Mouse (Mus musculus): ENCODE results near the gene Wasf3. TPM values are rescaled to one million over a fixed set of nuclear protein-coding genes. Genes with fewer than 3 reads are reported as not detected.

Wasf3 gene
- polyA plus RNA-seq, 1 experiment = 33.1 TPM

DNA sequence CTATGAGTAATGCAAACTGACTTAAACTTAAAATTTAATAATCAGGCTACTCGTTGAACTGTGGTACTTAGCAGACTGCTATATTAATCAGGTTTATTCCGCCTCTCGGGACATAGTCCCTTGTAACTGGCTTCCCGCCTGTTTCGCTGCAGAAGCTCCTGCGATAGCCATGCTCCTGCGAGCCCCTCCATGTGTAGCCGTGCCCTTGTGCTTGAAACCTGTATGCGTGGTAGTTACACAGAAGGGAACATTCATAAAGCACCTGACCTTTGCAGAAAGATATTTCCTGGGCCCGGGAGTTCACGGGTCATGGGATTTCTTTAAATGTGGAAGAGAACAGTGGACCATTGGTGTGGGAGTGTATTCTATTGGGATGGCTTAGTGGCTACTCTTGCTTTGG lies 52.0 kb downstream of the Wasf3 start:
- H3K36me3 ChIP-seq (ENCODE audit: control insufficient read depth, insufficient read depth, low read length, poor library complexity, severe bottlenecking) = peaks cover 10% of the 10 kb centered on the region; the same call in 1 of the 2 replicates

DNA sequence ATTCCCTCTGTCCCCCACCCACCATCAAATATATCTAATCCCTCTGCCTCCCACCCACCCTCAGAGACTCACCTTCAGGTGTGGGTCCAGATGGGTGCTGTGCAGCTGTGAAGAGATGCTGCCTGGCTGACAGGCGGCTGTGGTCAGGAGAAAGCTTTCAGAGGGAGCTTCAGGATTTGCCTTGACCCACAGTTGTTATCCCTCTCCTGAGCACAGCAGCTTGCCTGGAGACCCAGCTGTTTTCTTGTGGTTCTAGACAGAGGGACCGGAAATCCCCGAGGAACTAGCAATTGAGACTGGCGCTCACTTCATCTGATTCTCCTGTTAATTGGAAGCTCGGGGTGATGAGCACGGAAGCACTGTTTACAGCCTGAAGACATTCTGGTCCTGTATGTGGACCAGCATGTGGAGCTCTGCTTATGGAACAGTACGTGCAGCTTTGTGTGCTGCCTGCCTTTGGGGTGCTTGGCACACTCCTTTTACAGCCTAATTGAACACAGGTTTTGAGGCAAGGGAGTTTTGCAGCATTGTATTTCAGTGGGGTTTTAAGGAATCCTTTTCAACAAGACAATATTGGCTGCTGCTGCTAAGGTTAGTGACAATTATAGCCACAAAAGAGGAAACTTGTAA lies 54.5 kb downstream of the Wasf3 start:
- TF ChIP-seq CTCF (IDR thresholded peaks at IDR 0.05; ENCODE audit: low read depth, low read length) (no peak), POLR2A (IDR thresholded peaks at IDR 0.05; ENCODE audit: insufficient read depth, low read length) (no peak), EP300 (IDR thresholded peaks at IDR 0.05; ENCODE audit: insufficient read depth, low read depth, low read length) (no peak)

More for the DNA sequence above, 52.0 kb downstream of the Wasf3 start:
- peaks cover 7% of the 10 kb centered on the region; the same call in 1 of the 2 replicates for H3K9me3 ChIP-seq (replicated peaks; ENCODE audit: control insufficient read depth, insufficient read depth, low read length, poor library complexity, severe bottlenecking)
- no peak overlapping the region for H3K27ac ChIP-seq (ENCODE audit: insufficient read depth, low read length)
- H3K4me3 ChIP-seq (ENCODE audit: low read depth, low read length) = no peak overlapping the region
- TF ChIP-seq POLR2A (IDR thresholded peaks at IDR 0.05; ENCODE audit: insufficient read depth, low read length) (no peak), CTCF (IDR thresholded peaks at IDR 0.05; ENCODE audit: low read depth, low read length) (no peak), EP300 (IDR thresholded peaks at IDR 0.05; ENCODE audit: insufficient read depth, low read depth, low read length) (no peak)
- H3K9ac ChIP-seq (ENCODE audit: low read depth, poor library complexity, severe bottlenecking) = no peak overlapping the region
- H3K4me1 ChIP-seq (ENCODE audit: control insufficient read depth, insufficient read depth, low read length) = no peaks in the 10 kb centered on the region
- H3K27me3 ChIP-seq (ENCODE audit: control insufficient read depth, insufficient read depth, low read length, poor library complexity, severe bottlenecking) = no peaks in the 10 kb centered on the region

DNA sequence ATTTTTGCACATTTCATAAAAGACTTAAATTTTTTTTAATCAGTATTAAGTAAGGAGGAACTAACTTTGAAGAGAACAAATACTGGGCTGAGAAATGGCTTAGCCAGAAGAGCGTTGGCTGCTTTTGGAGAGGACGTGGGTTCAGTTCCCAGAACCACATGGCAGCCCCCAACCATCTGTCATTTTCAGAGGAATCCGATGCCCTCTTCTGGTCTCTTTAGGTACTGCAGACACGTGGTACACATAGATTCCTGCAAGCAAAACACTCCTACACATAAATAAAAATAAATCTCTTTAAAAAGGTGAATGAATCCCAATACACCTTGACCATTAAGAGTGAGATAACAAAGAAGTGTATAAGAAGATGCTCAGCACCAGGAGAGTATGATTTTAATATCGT lies 55.5 kb downstream of the Wasf3 start:
- Histone ChIP-seq H3K4me3 (ENCODE audit: low read depth, low read length) (no peak overlapping the region), H3K9ac (ENCODE audit: low read depth, poor library complexity, severe bottlenecking) (no peak overlapping the region), H3K36me3 (ENCODE audit: control insufficient read depth, insufficient read depth, low read length, poor library complexity, severe bottlenecking) (peaks cover 10% of the 10 kb centered on the region; the same call in 1 of the 2 replicates), H3K27me3 (ENCODE audit: control insufficient read depth, insufficient read depth, low read length, poor library complexity, severe bottlenecking) (no peaks in the 10 kb centered on the region), H3K9me3 (replicated peaks; ENCODE audit: control insufficient read depth, insufficient read depth, low read length, poor library complexity, severe bottlenecking) (peaks cover 7% of the 10 kb centered on the region; the same call in 1 of the 2 replicates), H3K4me1 (ENCODE audit: control insufficient read depth, insufficient read depth, low read length) (no peaks in the 10 kb centered on the region), H3K27ac (ENCODE audit: insufficient read depth, low read length) (no peak overlapping the region)
- TF ChIP-seq POLR2A (IDR thresholded peaks at IDR 0.05; ENCODE audit: insufficient read depth, low read length) (no peak), EP300 (IDR thresholded peaks at IDR 0.05; ENCODE audit: insufficient read depth, low read depth, low read length) (no peak), CTCF (IDR thresholded peaks at IDR 0.05; ENCODE audit: low read depth, low read length) (no peak)

More for the DNA sequence above, 54.5 kb downstream of the Wasf3 start:
- Histone ChIP-seq H3K9ac (ENCODE audit: low read depth, poor library complexity, severe bottlenecking) (no peak overlapping the region), H3K27me3 (ENCODE audit: control insufficient read depth, insufficient read depth, low read length, poor library complexity, severe bottlenecking) (no peaks in the 10 kb centered on the region), H3K9me3 (replicated peaks; ENCODE audit: control insufficient read depth, insufficient read depth, low read length, poor library complexity, severe bottlenecking) (peaks cover 7% of the 10 kb centered on the region; the same call in 1 of the 2 replicates), H3K36me3 (ENCODE audit: control insufficient read depth, insufficient read depth, low read length, poor library complexity, severe bottlenecking) (peaks cover 10% of the 10 kb centered on the region; the same call in 1 of the 2 replicates), H3K27ac (ENCODE audit: insufficient read depth, low read length) (no peak overlapping the region), H3K4me3 (ENCODE audit: low read depth, low read length) (no peak overlapping the region), H3K4me1 (ENCODE audit: control insufficient read depth, insufficient read depth, low read length) (no peaks in the 10 kb centered on the region)

DNA sequence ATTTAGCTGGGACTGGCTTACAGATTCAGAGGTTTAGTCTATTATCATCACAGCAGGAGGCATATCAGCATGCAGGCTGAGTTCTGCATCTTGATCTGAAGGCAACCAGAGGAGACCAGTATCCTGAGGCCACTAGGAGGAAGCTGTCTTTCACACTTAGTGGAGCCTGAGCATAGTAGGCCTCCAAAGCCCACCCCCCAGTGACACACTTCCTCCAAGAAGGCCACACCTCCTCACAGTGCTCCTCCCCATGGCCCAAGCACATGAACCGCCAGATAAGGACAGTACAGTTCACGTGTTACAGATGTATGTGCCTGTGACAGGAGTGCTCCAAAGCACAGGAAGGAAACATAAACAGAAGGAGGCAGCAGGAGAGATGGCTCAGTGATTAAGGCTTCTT lies 58.0 kb downstream of the Wasf3 start:
- Histone ChIP-seq H3K36me3 (ENCODE audit: control insufficient read depth, insufficient read depth, low read length, poor library complexity, severe bottlenecking) (peaks cover 6% of the 10 kb centered on the region), H3K9me3 (replicated peaks; ENCODE audit: control insufficient read depth, insufficient read depth, low read length, poor library complexity, severe bottlenecking) (peaks cover 12% of the 10 kb centered on the region), H3K4me1 (ENCODE audit: control insufficient read depth, insufficient read depth, low read length) (no peaks in the 10 kb centered on the region), H3K27ac (ENCODE audit: insufficient read depth, low read length) (no peak overlapping the region), H3K4me3 (ENCODE audit: low read depth, low read length) (no peak overlapping the region), H3K9ac (ENCODE audit: low read depth, poor library complexity, severe bottlenecking) (no peak overlapping the region), H3K27me3 (ENCODE audit: control insufficient read depth, insufficient read depth, low read length, poor library complexity, severe bottlenecking) (no peaks in the 10 kb centered on the region)
- TF ChIP-seq POLR2A (IDR thresholded peaks at IDR 0.05; ENCODE audit: insufficient read depth, low read length) (no peak), CTCF (IDR thresholded peaks at IDR 0.05; ENCODE audit: low read depth, low read length) (no peak), EP300 (IDR thresholded peaks at IDR 0.05; ENCODE audit: insufficient read depth, low read depth, low read length) (no peak)

DNA sequence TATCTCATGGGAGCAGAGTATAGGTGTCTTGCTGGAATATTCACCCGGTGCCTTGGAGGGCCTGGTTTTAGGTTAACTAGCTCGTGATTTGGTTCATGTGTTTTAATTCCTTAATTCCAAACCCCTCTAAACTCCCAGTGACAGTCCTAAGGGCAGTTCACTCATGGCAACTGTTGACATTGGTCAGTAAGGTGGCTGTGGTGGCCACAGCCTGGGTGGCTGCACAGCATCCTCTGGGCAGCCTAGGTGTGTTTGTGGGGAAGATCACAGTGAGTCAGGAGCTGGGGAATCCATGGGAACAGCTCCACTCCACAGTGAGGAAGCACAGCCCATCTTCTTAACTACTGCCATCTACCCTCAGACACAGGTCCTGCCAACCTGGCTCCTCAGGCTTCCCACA lies 61.8 kb downstream of the Wasf3 start:
- no peaks in the 10 kb centered on the region for H3K4me1 ChIP-seq (ENCODE audit: control insufficient read depth, insufficient read depth, low read length)
- H3K4me3 ChIP-seq (ENCODE audit: low read depth, low read length) = no peak overlapping the region
- H3K9ac ChIP-seq (ENCODE audit: low read depth, poor library complexity, severe bottlenecking) = no peak overlapping the region
- H3K27ac ChIP-seq (ENCODE audit: insufficient read depth, low read length) = no peak overlapping the region
- no peaks in the 10 kb centered on the region; the same call in 1 of the 2 replicates for H3K36me3 ChIP-seq (ENCODE audit: control insufficient read depth, insufficient read depth, low read length, poor library complexity, severe bottlenecking)
- peaks cover 12% of the 10 kb centered on the region for H3K9me3 ChIP-seq (replicated peaks; ENCODE audit: control insufficient read depth, insufficient read depth, low read length, poor library complexity, severe bottlenecking)
- no peaks in the 10 kb centered on the region for H3K27me3 ChIP-seq (ENCODE audit: control insufficient read depth, insufficient read depth, low read length, poor library complexity, severe bottlenecking)
- TF ChIP-seq EP300 (IDR thresholded peaks at IDR 0.05; ENCODE audit: insufficient read depth, low read depth, low read length) = no peak
- TF ChIP-seq CTCF (IDR thresholded peaks at IDR 0.05; ENCODE audit: low read depth, low read length) = no peak
- TF ChIP-seq POLR2A (IDR thresholded peaks at IDR 0.05; ENCODE audit: insufficient read depth, low read length) = no peak

DNA sequence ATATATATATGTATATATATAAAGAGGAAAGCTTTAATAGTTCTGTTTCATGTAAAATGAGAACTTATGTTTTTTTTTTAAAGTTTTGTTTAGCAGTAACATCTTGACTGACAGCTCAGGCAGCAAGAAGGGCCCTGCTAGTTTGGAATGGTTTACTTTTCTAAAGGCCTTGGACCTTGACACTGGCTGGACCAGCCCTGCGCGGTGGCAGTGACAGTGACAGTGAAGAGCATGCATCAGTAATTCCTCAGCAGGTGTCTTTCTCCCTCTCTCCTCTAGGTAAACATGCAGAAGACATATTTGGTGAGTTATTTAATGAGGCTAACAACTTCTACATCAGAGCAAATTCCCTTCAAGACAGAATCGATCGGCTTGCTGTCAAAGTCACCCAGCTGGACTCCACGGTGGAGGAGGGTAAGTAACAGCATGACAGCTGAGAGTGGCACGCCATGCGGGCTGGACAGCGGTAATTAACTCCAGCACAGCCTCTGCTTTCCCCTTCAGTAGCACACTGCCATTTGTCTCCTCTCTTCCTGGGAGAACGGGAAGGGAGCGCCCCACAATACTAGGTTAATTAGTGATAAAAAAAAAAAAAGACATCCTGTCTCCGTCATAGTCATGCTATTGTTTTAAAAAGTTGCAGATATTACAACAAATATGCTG lies 66.9 kb downstream of the Wasf3 start:
- Histone ChIP-seq H3K27me3 (ENCODE audit: control insufficient read depth, insufficient read depth, low read length, poor library complexity, severe bottlenecking) (no peaks in the 10 kb centered on the region), H3K4me1 (ENCODE audit: control insufficient read depth, insufficient read depth, low read length) (no peaks in the 10 kb centered on the region), H3K36me3 (ENCODE audit: control insufficient read depth, insufficient read depth, low read length, poor library complexity, severe bottlenecking) (peaks cover 5% of the 10 kb centered on the region; the same call in 1 of the 2 replicates), H3K4me3 (ENCODE audit: low read depth, low read length) (no peak overlapping the region), H3K9me3 (replicated peaks; ENCODE audit: control insufficient read depth, insufficient read depth, low read length, poor library complexity, severe bottlenecking) (peaks cover 12% of the 10 kb centered on the region), H3K9ac (ENCODE audit: low read depth, poor library complexity, severe bottlenecking) (no peak overlapping the region), H3K27ac (ENCODE audit: insufficient read depth, low read length) (no peak overlapping the region)
- TF ChIP-seq POLR2A (IDR thresholded peaks at IDR 0.05; ENCODE audit: insufficient read depth, low read length) = no peak
- TF ChIP-seq EP300 (IDR thresholded peaks at IDR 0.05; ENCODE audit: insufficient read depth, low read depth, low read length) = no peak
- TF ChIP-seq CTCF (IDR thresholded peaks at IDR 0.05; ENCODE audit: low read depth, low read length) = no peak
